Mouse (Mus musculus) c-Kit-positive CD71-negative TER-119-negative erythroid progenitor cells, embryonic 14.5 days (primary cell): Measurements from ENCODE around the gene Bmper.
A peak's percentile ranks its signal among the peaks of the same experiment; 100 is the strongest.

ENCODE experiments used
- DNase-seq: peaks from one replicate; pipeline ENCODE4 v3.0.0-alpha.2; 2013; ENCODE audit warnings: low read depth

Gene Bmper

DNA sequence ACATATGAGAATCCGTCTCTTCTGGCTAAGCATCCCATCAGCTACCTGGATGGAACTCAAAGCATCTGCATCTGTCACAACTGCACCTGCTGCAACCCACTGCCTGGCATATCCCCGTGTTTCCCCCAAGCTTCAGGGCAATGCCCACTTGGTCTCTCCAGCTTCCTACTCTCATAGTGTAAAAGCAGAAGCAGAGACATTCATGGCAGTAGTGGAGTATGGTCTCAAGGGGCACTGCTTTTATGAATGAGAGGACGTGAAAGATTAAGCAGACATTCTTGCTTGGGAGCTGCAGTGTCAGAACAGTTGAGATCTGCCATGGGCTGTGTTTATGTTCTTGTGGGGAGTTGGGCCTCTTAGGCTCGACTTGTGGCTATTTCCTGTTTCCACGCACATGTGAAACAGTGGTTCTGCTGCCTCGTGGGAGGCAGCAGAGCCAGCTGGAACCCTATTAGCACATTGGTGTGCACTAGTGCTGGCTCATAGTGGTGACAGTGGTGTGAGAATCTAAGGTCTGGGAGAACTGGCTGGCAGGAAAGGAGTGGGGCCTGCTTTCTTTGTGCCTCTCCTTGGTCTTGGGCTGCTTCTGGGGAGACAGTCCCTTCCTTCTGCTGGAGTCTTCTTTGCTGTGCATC, 12.6 kb downstream of the Bmper start:
- DNase-seq, result no peak

DNA sequence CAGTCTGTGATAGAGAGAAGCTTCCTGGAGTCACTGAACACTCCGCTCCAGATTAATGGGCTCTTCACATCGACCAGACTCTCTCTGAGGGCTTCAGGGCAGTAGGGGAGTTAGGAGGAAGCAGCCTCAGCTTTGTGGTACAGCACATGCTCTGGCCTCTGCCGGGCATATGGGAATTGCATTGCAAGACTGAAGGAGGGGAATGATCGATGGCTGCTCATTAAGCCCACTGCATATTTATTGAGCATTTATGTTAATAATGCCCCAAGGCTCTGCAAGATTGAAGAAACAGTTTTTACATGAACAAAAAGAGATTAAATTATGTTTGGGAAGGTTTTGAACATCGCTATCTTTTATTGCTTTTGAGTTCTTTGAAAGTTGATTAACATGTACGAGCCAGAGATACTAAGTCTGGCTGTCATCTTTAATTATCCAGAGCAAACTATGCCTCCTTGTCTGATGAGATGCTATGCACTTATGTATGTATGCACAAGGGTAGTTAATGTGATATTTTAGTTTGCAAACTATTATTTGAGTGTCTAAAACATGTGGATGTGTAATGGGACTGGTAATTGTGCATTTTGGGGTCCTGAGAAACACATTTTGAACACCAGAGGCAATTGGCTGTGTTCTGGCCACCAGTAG, 13.9 kb downstream of the Bmper start:
- no peak for DNase-seq

DNA sequence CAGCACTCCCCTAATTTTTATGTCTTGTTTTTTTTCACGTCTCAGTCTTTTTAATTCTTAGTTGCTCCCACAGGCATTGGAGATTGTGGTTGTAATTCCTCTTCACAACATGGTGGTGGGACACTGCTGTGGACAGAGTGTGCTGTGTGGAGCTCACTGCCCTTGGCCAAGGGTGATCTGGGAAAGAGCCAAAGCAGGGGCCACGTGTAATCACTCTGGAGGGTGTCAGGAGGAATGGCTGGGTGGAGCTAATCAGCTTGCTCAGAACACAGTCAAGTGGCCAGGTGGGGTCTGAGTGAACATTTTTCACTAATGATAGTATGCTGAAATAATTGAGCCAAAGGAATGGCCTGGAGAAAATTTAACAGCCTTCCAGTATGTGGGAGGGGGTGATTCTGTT, 16.1 kb downstream of the Bmper start:
- DNase-seq, result no peak

DNA sequence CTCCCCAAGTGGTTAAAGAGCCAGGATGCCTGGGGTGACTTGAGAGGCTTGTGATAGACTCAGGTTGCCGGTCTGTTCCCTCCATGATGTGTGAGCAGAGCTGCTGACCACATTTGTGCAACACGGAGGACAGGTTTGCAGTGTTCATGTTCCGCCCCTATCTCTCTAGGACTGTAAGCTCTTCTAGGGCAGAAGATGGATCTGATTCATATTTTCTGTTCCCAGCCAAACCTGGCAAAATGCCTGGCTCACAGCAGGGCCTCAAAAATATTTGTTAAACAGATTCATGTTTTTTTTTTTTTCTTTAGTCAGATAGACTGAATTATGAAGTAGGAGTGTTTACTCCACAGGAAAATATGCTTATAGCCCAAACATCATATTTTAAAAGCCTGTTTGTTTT, 20.0 kb downstream of the Bmper start:
- DNase-seq, result no peak

DNA sequence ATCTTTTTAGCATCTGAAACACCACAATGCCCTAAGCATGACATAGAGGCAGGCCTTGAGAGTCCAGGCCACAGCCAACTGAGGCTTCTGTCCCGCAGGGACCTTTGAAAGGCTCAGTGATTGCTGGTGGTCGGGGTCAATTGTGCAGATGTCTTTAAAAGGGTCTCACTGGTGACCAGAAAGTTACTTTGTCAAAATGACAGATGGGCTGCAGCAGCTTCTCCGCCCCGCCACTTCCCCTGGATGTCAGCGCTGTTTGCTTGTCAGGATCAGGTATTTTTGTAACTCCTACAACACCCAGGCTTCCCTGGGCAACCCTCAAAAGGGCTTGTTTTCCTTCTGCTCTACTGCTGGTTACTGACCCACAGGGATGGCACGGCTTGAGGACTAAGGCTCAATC, 21.0 kb downstream of the Bmper start:
- DNase-seq, result no peak

DNA sequence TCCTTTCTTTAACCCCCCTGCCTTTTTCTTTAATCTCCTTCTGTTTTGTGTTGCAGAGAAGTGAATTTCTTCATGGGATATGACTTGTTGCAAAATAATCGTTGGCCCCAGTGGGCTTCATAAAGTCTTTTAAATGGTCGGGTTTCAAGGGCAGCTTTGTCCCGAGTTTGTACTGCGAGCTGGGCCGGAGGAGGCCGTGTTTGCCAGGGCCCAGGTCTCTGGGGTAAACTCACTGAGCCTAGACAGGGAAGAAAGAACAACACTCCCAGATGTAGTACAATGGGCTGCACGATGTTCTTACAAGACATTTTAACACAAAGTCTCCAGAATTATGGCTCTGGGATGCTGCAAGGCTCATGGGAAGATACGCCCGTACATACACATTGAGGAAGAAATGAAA, 23.5 kb downstream of the Bmper start:
- no peak for DNase-seq

DNA sequence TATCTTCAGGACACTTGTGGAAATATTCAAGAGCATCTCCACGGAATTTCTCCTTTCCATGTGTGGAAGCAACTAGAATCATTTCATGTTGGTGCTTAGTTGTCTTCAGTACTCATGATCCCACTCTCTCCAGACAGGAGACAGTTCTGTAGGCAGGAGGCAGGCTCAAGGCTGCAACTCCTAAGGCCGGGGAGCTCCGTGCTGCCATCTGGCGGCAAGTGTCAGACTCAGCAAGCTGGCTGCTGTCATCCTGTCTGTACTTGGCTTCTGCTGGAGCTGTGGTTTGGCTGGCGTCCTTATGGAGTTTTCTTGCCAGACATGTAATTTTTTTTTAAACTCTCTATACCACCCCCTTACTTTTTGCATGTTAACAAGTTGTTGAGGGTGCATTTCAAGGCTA, 27.1 kb downstream of the Bmper start:
- DNase-seq, result peak; percentile 46

DNA sequence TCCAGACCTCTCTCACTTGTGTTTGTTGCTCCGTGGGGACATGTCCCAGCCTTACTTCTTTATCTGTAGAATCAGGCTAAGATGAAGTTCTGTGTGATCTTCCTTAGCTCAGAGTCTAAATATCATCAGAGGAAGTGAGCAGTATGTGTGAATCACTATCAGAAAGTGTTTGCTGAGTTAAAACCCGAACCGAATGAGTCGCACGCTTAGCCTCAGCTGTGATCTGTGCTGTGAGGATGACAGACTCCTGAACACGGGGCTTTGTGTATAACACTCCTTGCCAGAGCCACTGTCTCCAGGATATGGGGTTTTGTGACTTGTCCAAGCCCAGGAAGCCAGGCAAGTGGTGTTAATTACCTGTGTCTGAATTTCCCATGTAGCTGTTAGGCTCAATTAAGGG, 28.1 kb downstream of the Bmper start:
- no peak for DNase-seq

DNA sequence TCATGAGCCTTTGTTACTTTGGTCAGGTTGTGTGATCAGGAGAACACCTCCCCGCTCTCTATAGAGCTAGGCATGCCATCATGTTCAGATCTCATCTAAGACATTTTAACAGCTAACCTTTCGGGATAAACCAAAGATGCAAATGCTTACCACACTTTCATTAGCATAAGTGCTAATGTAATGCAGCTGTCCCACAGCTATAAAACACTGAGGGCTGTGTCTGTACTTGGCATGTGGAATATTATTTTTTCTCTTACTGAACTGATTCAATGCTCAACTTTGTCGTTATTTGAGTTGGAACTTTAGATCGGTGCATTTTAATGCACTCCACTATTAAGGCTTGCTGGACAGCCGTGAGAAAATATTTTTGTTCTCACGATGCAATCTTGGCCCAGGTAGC, 30.7 kb downstream of the Bmper start:
- no peak for DNase-seq

DNA sequence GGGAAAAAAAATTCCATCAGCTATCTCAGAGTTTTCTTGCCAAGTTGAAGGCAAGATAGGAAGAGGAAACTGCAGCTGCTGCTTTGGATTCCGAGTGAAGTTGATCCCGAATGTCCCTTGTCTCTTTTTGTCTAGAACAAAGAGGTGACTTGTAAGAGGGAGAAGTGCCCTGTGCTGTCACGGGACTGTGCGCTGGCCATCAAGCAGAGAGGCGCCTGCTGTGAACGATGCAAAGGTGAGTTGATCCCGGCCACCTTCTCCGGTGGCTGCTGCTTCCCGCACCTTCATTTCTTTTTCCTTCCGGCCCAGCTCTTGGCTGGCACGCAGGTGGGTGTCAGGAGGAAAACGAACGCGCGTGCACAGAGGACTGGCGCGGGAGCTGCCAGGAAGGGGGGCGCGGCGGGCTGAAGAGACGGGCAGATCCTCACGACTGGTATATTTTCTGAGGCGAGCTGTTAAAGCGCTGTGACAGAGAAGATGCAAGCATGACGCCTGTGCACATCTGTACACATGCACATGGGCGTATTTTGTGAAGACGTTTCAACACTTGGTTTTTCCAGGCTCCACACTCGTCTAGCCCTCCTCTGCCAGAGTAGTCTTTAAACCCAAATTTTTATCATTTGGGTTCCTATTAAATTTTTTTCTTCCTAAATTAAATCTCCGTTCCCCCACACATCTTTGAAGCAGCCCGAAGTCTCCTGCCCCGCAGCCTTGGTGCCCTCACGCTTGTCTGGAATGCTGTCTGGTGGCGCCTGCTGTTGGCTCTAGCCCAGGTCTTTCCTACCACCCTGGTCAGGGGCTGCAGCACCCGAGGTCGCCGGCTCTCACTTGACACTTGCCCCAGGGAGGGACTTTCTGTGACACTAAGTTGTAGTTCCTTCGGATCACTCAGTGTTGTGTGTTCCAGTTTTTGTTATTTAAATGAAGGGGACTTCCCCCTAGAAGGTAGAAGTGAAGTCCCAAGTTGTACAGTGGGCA, 31.6 kb downstream of the Bmper start:
- DNase-seq, result no peak

DNA sequence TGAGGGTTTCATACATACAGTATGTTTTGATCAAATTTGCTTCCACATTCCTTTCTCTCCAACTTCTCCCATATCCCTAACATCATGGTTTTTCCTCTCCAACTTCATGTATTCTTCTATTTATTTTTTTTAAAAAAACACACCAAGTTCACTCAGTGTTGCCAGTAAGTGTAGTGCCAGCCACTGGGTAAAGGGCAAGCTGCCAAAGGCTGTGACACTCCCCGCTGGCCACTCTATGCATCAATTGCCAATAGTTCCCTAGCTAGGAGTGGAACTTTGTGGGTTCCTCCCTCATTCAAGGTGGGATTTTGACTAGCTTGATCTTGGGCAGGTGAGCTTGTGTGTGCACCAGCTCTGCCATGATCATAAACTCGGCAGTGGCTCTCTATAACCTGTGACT, 33.0 kb downstream of the Bmper start:
- DNase-seq, result no peak

DNA sequence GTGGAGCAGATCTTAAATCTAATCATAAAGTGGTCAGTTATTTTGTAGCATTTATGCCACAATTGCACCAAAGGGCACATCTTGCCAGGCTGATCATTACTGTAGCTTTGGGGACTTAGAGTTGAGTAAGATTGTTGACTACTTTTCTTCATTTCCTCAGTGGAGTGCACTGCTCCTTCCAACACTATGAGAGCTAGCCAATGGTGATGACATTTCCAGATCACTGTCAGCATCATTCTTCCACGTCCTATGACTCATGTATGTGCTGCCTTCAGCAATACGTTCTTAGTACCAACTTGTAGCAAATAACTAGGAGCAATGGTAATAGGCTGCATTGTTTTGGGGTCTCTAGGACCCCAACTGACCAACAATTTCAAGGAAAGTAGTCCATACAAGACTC, 33.7 kb downstream of the Bmper start:
- DNase-seq, result no peak

DNA sequence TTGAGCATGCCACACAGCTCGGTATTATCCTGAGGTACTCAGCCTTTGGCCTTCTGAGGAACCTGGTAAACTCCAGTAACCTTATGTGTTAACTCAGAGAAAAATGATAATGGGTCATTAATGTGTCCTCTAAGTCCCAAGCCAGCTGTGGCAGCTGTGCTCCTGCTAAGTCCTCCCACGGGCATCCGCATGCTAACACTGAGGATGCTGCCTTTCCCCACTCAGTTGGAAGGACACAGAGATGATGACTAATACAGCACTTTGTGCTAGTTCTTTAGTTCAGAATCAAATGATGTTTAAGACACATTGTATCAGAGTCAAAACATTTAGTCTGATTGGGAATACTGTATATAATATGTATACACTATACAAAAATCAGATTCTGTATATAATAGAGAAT, 39.0 kb downstream of the Bmper start:
- DNase-seq, result no peak

DNA sequence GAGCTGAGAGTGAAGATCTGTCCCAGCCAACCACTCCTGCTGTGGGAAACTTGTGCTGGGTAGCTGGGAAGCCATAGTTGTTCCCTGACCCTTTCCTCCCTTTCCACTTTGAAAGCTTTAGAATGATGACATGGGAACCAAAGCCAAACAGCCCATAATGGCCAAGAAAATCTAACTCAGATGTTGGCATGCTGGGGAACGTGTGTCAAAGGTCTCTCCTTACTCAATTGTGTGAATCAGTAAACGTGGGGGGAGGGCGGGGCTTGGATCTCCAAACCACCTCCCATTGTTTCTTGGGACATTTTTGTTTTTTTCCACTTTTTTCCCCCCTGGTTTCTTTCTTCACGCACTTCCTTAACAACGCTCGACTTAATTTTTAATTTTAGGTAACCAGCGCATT, 40.0 kb downstream of the Bmper start:
- DNase-seq, result no peak

DNA sequence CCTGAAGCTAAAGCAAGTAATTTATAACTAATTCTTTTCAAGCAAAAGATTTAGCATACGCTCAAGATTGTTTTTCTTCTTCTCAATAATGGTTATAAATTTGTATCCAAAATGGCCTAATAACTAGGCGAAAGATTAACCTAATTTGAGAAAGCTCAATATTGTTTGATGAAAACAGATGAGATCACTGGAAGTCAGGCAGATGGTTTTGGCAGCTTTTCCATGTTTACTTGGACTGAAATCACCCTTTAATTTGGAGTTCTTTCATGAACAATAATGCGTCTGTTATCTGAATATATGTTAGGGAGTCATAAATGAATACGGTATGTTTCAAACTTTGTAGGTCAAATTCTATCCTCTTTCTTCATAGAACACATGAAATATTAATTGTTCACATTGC, 41.6 kb downstream of the Bmper start:
- DNase-seq, result no peak

DNA sequence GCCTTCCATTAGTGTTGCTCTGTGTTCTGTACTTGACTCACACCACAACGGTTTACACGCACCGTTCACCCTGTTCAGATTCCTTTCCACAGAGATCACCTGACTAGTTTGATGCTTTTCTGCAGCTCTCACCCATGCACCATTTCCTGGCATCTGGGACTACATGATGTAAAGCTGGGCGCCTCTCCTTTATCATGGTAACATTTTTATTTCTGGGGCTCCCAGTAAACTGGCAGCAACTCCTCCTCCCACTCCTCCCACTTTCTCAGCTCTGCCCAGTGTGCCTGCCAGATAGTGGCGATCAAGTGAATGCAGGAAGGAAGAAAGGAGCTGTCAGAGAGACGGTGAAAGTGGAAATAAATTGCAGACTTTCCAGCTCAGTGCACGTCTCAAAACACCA, 45.7 kb downstream of the Bmper start:
- DNase-seq, result no peak

DNA sequence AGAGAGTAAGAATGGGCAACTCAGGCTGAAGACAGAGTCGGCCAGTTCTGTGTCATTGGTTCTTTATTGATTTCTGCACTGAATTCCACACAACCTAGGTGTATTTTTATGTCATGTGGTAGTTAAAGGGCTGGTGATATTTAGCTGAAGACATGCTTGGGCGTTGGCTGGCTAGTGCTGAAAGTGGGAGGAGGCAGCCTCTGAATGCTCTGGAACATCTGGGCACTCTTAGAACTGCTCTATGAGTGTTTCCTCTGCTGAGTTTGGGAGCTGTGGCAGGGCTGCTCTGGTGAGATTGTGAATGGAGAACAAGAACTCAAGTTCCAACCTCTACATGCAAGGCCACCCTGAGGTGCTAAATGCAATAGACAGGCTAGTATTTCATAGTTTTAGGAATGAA, 46.2 kb downstream of the Bmper start:
- DNase-seq, result no peak

DNA sequence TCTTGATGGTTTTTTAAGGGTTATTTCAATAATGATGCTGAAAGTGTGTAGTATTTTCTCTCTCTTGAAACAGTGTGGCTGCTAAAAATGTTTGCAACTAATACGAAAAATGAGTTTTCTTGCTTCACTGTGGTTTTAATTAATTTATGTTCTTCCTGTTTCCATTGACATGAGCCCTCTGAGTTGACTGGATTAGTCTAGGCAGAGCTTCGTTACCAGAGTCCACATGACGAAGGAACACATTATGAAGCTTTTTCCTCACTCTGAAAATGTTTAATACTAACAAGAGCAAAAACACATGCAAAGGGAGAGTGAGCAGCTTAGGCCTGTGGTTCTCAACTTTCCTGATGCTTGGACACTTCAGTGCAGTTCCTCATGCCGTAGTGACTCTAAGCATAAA, 53.4 kb downstream of the Bmper start:
- no peak for DNase-seq

DNA sequence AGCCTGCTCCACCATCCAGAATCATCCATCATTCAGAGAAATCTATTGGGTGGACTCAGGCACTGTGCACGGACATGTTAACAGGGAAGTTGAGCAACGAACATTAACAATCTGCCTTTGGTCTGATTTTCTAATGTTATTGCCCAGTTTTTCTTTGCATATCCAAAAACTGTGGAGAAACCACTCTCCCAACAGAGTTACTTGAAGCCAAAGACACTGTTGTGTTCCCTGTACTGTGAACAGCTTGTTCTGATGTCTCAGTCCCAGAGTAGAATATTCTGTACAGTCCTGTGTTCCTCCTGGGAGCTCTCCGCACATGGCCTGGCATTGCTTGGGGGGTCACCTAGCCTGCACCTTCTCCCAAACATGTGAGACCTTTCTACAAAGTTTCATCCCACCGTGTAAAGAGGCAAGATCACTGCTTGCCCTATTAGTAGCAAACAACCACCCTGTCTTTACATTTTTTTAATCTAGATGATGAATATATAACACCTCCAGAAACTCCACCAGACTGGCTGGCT, 62.1 kb downstream of the Bmper start:
- no peak for DNase-seq

DNA sequence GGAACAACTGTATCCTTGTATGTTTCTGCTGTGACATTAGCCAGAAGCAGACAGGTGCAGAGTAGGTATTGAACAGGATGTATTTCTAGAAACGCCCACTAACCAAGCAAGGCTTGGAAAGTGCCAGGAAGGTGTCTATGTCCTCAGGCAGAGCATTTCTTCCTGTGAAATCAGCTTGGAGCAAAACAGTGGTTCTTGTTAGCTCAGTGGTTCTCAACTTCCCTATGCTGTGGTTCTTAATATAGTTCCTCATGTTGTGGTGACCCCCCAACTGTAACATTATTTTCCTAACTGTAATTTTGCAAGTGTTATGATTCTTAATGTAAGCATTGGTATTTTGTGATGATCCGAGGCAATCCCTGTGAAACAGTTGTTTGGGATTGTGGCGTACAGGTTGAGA, 70.7 kb downstream of the Bmper start:
- no peak for DNase-seq

DNA sequence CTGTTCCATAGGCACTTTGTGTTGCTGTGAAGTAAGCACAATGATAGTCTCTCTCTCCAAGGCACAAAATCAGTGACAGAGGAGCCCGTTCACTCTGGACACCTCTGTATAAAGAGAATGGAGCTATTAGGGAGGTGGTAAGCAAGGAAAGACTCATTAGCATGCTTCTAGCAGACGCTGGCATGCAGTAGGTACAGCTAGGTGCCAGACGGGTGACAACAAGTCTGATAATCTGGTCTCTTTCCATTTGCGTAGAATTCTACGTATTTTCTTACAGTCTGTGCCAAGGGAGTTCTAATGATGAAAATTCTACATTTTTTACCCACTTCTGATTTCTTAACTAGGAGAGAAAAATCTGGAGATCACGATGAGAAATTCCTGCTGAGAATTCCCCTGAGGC, 72.7 kb downstream of the Bmper start:
- no peak for DNase-seq

DNA sequence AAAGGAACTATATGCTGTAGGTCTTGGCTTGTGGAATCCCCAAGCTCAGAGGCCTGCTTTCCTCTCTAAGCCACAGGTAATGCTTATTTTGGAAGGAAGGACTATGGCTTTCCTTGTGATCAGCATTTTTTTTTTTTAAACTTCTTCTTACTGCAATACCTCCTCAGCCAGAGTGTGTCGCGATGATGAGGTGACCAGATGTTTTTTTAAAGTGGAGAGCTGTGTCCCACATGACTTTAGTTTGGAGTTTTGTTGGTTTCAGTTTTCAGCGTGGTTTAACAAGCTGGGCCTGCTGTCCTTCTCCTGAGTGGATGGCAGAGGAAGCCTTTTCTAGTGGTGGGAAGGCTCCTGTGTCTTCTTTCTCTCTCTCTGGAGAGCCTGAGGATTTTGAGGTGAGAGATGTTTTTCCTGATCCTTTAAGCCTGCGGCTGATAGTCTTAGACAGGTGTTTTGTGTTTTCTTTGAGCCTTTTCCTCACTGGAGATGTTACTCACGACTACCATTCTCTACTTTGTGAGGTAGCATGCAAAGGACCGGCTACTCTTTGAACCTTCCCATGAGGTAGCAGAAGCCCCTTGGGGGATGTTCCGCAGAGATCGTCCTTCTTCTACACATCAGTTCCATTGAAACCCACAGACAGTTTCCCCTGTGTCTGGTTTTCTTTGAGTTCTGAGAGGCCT, 74.8 kb downstream of the Bmper start:
- no peak for DNase-seq
